Mouse (Mus musculus) olfactory bulb, adult 2 months (tissue): ENCODE data around the gene Acsm5.

Experiments used
- CTCF ChIP-seq: fragments of 200-500 bp; IDR thresholded peaks from 2 replicates; pipeline ENCODE4 v1.5.1; 2012; ENCODE audit warnings: low read depth, mild to moderate bottlenecking, low read length, moderate library complexity; ENCODE audit not compliant: insufficient read depth
- POLR2A ChIP-seq: fragments of 200-500 bp; IDR thresholded peaks from 2 replicates; pipeline ENCODE4 v1.6.1; 2012; ENCODE audit warnings: mild to moderate bottlenecking, low read depth, low read length, moderate library complexity; ENCODE audit not compliant: insufficient read depth

- TF ChIP-seq CTCF (no peak), POLR2A (no peak)
Measured at GRCm38 (mm10) chr7:119484154-119484553, 35.1 kb upstream of the Acsm5 start.
